Mouse (Mus musculus) midbrain, embryonic 14.5 days (tissue): Measurements from ENCODE around the gene Sbf2. TPM values are rescaled to one million over a fixed set of nuclear protein-coding genes. Genes with fewer than 3 reads are reported as not detected.
"Not testable (repeated sequence)": the region's sequence is repeated elsewhere in the genome, so short reads cannot be mapped to it uniquely, and the experiment has no call there.

Experiments used
- ATAC-seq: fragments of 200-750 bp; cut with Nextera tagmentation; 2 replicates; pipeline ENCODE4 v1.8.0; 2017; ENCODE audit warnings: moderate number of reproducible peaks, moderate library complexity; ENCODE audit not compliant: low FRiP score, low TSS enrichment
- DNase-seq: peaks from one replicate; pipeline ENCODE4 v3.0.0-alpha.2; 2015
- H3K27ac ChIP-seq: fragments of 300-500 bp; sonication (generic); replicated peaks from 2 replicates; pipeline ENCODE4 v1.5.1; 2014; ENCODE audit warnings: mild to moderate bottlenecking, low read depth, low read length, moderate library complexity
- H3K27me3 ChIP-seq: fragments of 300-500 bp; sonication (generic); 2 replicates; pipeline ENCODE4 v1.6.1; 2014; ENCODE audit warnings: low read length, control low read depth, mixed read lengths; ENCODE audit not compliant: control insufficient read depth, insufficient read depth
- H3K36me3 ChIP-seq: fragments of 300-500 bp; sonication (generic); 2 replicates; pipeline ENCODE4 v1.6.1; 2014; ENCODE audit warnings: low read length, control low read depth; ENCODE audit not compliant: control insufficient read depth, insufficient read depth
- H3K4me1 ChIP-seq: fragments of 300-500 bp; sonication (generic); 2 replicates; pipeline ENCODE4 v1.6.1; 2014; ENCODE audit warnings: mild to moderate bottlenecking, antibody characterized with exemption, low read length, control low read depth; ENCODE audit not compliant: control insufficient read depth, insufficient read depth
- H3K4me2 ChIP-seq: fragments of 300-500 bp; sonication (generic); 2 replicates; pipeline ENCODE4 v1.6.1; 2014; ENCODE audit warnings: mild to moderate bottlenecking, low read length, moderate library complexity
- H3K4me3 ChIP-seq: fragments of 300-500 bp; sonication (generic); replicated peaks from 2 replicates; pipeline ENCODE4 v1.5.1; 2014; ENCODE audit warnings: low read depth, low read length
- H3K9ac ChIP-seq: fragments of 300-500 bp; sonication (generic); replicated peaks from 2 replicates; pipeline ENCODE4 v1.6.1; 2014; ENCODE audit warnings: mild to moderate bottlenecking, low read length, moderate library complexity
- H3K9me3 ChIP-seq: fragments of 300-500 bp; sonication (generic); 2 replicates; pipeline ENCODE4 v1.6.1; 2016; ENCODE audit warnings: low read length, control low read depth, mixed read lengths; ENCODE audit not compliant: control insufficient read depth
- WGBS: fragments of 180-500 bp; shearing (Covaris S2); extraction: QIAGEN DNeasy Blood & Tissue Kit; methylation state at CpG from one replicate; pipeline ENCODE4 v1.1.7; 2014; 5-methylcytosine and 5-hydroxymethylcytosine counted together
- polyA plus RNA-seq: library from polyadenylated mRNA; unstranded; fragments of >200 nt; fragmentation: Nextera tagmentation; extraction: Ambion mirVana; gene quantifications from 2 replicates; pipeline ENCODE4 v1.2.1, GENCODE M21; 2014

Sbf2 gene
- polyA plus RNA-seq, 1 experiment from 2014 or later: 73.5 TPM

DNA sequence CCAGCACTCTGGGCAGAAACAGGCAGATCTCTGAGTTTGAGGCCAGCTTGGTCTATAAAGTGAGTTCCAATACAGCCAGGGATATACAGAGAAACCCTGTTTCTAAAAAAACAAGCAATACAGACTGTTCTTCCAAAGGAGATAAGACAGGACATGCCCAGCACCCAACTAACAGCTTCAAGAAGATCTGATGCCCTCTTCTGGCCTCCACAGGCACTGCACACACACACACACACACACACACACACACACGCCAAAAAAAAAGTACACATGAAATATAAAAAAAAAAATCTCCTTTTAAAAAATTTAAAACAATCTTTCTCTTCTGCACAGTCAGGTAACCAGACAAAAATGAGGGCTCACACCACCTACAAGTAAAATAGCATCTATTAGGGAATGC, 7.8 kb downstream of the Sbf2 start:
- Histone ChIP-seq H3K36me3 (no peaks in the 10 kb centered on the region), H3K27ac (no peak overlapping the region), H3K4me3 (no peak overlapping the region), H3K4me1 (0 out of 2 replicates have a peak, but pooled peaks cover under 1% of the 10 kb centered on the region), H3K9me3 (no peaks in the 10 kb centered on the region), H3K9ac (no peak overlapping the region), H3K4me2 (no peak overlapping the region), H3K27me3 (no peaks in the 10 kb centered on the region)
- no peak for DNase-seq
- 100% methylated on average over 1 of the region's 1 CpGs for WGBS
- no peak for ATAC-seq

DNA sequence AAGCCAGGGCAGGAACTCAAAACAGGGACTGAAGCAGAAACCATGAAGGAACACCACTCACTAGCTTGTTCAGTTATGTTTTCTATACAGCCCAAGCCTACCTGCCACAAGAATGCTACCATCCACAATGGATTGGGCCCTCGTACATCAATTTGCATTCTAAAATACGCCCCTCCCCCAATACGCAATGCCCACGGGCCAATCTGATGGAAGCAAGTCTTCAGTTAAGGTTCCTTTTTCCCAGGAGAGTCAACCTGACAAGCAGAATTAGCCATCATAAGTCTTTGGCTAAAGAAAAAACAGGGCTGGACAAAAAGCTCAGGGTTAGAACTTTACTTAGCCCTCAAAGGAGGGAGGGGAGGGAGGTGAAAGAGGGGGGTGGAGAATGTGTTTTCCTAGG, 9.2 kb downstream of the Sbf2 start:
- Histone ChIP-seq H3K36me3 (no peaks in the 10 kb centered on the region), H3K9me3 (no peaks in the 10 kb centered on the region), H3K27me3 (no peaks in the 10 kb centered on the region), H3K4me1 (no peaks in the 10 kb centered on the region), H3K4me3 (no peak overlapping the region), H3K27ac (no peak overlapping the region), H3K9ac (no peak overlapping the region), H3K4me2 (no peak overlapping the region)
- whole genome bisulfite sequencing: 69% methylated on average over 4 of the region's 4 CpGs
- no peak for DNase-seq
- no peak for ATAC-seq

DNA sequence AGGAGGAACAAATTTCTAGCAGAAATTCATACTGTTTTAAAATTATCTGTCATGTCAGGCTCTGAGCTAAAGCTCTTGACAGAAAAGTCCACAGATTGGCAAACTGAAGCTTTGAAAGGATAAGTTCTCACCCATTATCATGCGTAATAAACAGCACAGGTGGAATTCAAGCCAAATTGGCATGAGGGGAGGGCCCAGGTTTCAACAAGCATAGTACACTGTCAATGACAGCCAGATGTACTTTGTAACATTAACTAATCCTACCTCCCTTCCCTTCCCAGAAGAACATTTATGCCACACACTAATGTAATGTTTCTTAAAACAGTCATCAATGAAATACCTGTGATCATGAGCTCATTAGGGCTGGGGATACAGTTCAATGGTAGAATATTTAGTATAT, 17.6 kb downstream of the Sbf2 start:
- H3K9me3 ChIP-seq: no peaks in the 10 kb centered on the region
- H3K4me1 ChIP-seq: no peaks in the 10 kb centered on the region
- no peaks in the 10 kb centered on the region for H3K27me3 ChIP-seq
- WGBS: 93% methylated on average over 1 of the region's 1 CpGs
- 0 out of 2 replicates have a peak, but pooled peaks cover 4% of the 10 kb centered on the region for H3K36me3 ChIP-seq
- H3K27ac ChIP-seq: no peak overlapping the region
- H3K4me3 ChIP-seq: no peak overlapping the region
- ATAC-seq: no peak
- no peak overlapping the region for H3K9ac ChIP-seq
- no peak for DNase-seq
- H3K4me2 ChIP-seq: no peak overlapping the region

DNA sequence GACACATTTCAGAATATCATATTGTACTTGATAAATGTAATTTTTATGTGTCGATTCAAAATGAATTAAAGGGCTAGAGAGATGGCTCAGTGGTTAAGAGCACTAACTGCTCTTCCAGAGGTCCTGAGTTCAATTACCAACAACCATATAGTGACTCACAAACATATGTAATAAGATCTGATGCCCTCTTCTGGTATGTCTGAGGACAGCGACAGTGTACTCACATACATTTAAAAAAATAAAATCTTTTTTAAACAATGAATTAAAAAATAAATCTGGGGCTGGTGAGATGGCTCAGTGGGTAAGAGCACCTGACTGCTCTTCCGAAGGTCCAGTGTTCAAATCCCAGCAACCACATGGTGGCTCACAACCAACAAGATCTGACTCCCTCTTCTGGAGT, 20.7 kb downstream of the Sbf2 start:
- H3K27me3 ChIP-seq, ATAC-seq, H3K9me3 ChIP-seq, H3K4me2 ChIP-seq, H3K4me3 ChIP-seq, H3K4me1 ChIP-seq, DNase-seq, H3K9ac ChIP-seq, H3K27ac ChIP-seq, H3K36me3 ChIP-seq: not testable (repeated sequence)
- 96% methylated on average over 3 of the region's 3 CpGs for whole genome bisulfite sequencing

DNA sequence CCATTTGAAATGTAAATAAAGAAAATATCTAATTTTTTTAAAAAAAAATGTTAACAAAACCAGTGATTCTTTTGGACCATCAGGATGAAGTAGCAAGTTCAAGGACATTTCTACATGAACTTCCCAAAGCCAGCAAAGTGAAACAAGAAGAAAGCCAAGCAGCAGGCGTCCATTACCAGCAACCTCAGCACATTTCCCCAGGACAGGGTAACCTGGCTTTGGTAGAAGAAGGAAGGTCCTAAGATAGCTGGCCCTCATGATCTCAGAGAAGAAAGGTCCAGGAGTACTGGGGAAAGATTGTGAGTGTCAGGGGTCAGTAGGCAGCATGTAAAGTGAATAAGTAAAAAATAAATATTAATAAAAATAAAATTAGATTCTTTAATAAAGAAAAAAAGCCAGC, 27.0 kb downstream of the Sbf2 start:
- no peaks in the 10 kb centered on the region for H3K27me3 ChIP-seq
- H3K36me3 ChIP-seq: no peaks in the 10 kb centered on the region
- no peak overlapping the region for H3K4me2 ChIP-seq
- no peak overlapping the region for H3K9ac ChIP-seq
- no peaks in the 10 kb centered on the region for H3K4me1 ChIP-seq
- H3K27ac ChIP-seq: no peak overlapping the region
- DNase-seq (no peak), ATAC-seq (no peak)
- no peaks in the 10 kb centered on the region for H3K9me3 ChIP-seq
- 100% methylated on average over 1 of the region's 1 CpGs for WGBS
- H3K4me3 ChIP-seq: no peak overlapping the region

DNA sequence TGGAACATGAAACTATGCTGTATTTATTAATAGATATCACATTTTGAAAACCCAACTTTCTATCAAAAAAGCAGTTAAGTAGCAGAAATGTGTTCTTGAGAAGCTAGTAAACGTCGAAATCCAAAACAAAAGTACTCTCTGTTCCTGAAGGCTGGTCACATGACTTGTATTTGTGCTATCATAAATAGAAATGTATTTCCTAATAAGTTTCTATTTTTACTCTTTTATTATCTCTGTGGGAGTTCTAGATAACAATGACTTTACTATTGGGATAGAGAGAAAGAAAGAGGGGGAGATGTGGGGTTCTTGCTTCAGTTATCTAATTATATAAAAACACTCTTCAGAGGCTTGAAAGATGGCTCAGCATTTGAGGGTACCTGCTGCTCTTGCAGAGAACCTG, 29.5 kb downstream of the Sbf2 start:
- 90% methylated on average over 2 of the region's 2 CpGs for WGBS
- H3K9ac ChIP-seq: no peak overlapping the region
- DNase-seq (no peak), ATAC-seq (no peak)
- no peaks in the 10 kb centered on the region for H3K36me3 ChIP-seq
- no peaks in the 10 kb centered on the region for H3K4me1 ChIP-seq
- H3K9me3 ChIP-seq: no peaks in the 10 kb centered on the region
- H3K27me3 ChIP-seq: no peaks in the 10 kb centered on the region
- H3K4me2 ChIP-seq: no peak overlapping the region
- H3K4me3 ChIP-seq: no peak overlapping the region
- H3K27ac ChIP-seq: no peak overlapping the region

DNA sequence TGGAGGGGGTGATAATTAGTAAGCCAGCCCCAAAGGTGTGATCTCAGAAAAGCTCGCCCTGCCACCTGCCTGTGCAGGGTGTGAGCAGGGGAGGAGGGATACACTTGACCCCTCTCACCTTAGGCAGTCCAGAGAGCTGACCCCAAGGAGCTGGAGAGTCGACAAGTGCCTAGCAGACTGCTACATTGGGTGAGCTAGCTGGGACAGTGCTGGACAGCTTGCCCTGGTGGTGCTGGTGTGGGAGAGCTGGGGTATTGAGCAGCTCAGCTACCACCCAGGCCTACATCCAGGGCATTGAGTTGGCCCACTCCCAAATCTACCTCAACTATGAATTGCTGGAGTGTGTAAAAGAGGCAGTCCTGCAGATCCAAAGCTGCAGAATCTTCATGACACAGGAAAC, 30.6 kb downstream of the Sbf2 start:
- WGBS: 76% methylated on average over 2 of the region's 2 CpGs
- Histone ChIP-seq H3K4me3 (no peak overlapping the region), H3K36me3 (no peaks in the 10 kb centered on the region), H3K4me2 (no peak overlapping the region), H3K4me1 (no peaks in the 10 kb centered on the region), H3K9ac (no peak overlapping the region), H3K27ac (no peak overlapping the region), H3K27me3 (no peaks in the 10 kb centered on the region), H3K9me3 (no peaks in the 10 kb centered on the region)
- DNase-seq (no peak), ATAC-seq (no peak)

DNA sequence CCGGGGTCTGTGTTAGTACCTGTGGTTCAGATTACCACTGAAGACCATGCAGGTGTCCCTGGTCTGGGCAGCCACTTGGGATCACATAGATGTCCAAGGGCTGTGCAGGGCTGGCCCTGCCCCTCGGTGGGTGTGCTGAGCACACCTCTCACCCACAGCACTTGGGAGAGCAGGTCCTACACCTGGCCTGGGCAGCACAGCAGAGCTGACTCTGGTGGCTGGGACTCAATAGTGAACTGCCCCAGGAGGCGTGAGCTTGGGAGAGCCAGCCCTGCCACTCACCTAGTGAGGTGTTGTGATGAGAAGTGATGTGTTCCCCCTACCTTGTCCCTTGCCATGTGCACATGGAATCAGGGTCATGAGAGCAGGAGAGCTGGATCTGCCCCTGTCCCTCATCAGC, 31.0 kb downstream of the Sbf2 start:
- Histone ChIP-seq H3K4me3 (no peak overlapping the region), H3K27me3 (no peaks in the 10 kb centered on the region), H3K4me1 (no peaks in the 10 kb centered on the region), H3K9me3 (no peaks in the 10 kb centered on the region), H3K9ac (no peak overlapping the region), H3K27ac (no peak overlapping the region), H3K36me3 (no peaks in the 10 kb centered on the region), H3K4me2 (no peak overlapping the region)
- WGBS: 97% methylated on average over 3 of the region's 3 CpGs
- ATAC-seq (no peak), DNase-seq (no peak)

DNA sequence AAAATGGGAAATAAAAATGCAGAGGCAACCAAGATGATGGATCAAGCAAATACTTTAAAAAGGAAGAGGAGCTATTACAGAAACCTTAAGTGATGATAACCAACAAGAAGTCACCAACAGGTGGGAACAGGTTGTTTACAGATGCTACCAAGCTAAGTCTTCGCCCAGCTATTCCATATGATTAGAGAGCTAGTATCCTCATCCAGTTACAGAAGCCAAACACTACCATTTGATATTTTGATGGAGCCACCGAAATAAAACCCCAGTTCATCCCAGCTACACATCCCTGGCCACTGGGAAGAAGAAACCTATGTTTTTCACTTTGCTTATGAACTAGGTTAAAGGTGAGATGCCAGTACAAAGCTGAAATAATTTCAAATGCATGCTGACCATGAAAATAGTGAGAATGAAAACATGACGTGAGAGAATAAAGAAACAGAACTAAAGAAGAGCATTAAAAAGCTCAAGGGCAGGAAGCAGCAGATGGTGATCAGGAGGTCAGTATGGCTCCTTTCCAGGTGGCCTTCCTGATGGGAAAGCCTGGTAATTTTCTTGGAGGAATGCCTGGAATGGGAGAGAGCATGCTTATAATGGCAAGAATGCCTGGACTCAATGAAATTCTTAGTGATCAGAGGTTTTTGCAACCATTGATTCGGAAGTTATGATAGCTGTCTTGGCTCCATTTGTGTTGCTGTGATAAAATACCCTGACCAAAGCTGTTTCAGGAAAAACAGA, 48.7 kb downstream of the Sbf2 start:
- 87% methylated on average over 4 of the region's 4 CpGs for WGBS
- no peak overlapping the region for H3K9ac ChIP-seq
- DNase-seq (no peak), ATAC-seq (no peak)
- no peaks in the 10 kb centered on the region for H3K27me3 ChIP-seq
- H3K4me2 ChIP-seq: no peak overlapping the region
- no peaks in the 10 kb centered on the region for H3K4me1 ChIP-seq
- H3K4me3 ChIP-seq: no peak overlapping the region
- H3K9me3 ChIP-seq: no peaks in the 10 kb centered on the region
- no peaks in the 10 kb centered on the region for H3K36me3 ChIP-seq
- H3K27ac ChIP-seq: no peak overlapping the region
